Mouse (Mus musculus) heart, postnatal 10 days (tissue): ENCODE measurements around the gene Pole2. TPM values are rescaled to one million over a fixed set of nuclear protein-coding genes. Genes with fewer than 3 reads are reported as not detected.
"Not testable (repeated sequence)": the region's sequence is repeated elsewhere in the genome, so short reads cannot be mapped to it uniquely, and the experiment has no call there.

Experiments
- DNase-seq, 2 experiments: peaks; one replicate each; pipeline ENCODE4 v3.0.0; 2021
- intact Hi-C: fragments of 180-260 bp; cut with DNase I; formaldehyde crosslinking; loops from one replicate; pipeline ENCODE4 v1.15.1; 2025
- total RNA-seq, 2 experiments: library from RNA; stranded (reverse); gene quantifications; 2 replicates each; pipeline ENCODE4 v1.2.3; 2021

The Pole2 gene
- total RNA-seq, 2 experiments from 2014 or later: 3.0 to 5.2 TPM

GRCm38 (mm10) chr12:69183583-69184308 lies 44.2 kb downstream of the Pole2 start, which contains the start of the genes Rpl36al and Mgat2:
Rpl36al (minus strand) TSS chr12:69184083.
Mgat2 (plus strand) TSS chr12:69184157.
- intact Hi-C loops: no loop called here
- peak; percentile 99 for DNase-seq

- no peak for DNase-seq
- intact Hi-C loops: no loop called here
Observed at GRCm38 (mm10) chr12:69181800-69182199, 46.2 kb downstream of the Pole2 start.

DNA sequence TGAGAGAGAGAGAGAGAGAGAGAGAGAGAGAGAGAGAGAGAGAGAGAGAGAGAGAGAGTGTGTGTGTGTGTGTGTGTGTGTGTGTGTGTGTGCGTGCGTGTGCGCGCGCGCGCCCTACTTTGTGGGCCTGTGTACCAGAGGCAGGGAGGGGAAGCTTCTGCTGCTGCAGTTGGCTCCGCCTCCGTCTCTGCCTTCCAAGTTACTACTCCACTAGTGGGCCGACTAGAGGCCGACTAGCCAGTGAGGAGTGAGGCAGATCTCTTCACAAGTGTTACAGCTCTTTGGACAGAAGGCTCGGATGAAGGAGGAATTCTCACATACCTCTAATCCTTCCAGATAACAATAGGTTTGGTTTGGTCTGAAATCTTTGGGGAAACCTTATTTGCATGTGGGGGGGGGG lies 48.6 kb downstream of the Pole2 start:
- intact Hi-C loops: no loop called here

DNA sequence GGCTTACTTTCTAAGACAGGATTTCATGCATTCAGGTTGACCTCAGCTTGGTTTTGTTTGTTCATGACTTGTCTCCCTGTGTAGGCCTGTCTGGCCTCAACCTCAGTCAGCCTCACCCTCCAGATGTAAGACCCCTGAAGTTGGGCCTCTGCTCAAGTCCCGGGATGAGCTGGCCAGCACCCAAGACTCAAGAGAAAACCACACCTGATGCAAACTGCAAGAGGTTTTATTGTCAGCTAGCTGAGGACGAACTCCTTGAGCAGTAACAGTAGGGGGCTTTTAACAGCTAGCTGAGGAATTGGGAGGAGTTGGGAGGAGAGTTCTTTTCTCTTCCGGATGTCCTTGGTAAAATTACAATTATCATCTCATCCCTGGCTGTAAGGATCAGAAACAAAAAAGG lies 50.5 kb downstream of the Pole2 start:
- intact Hi-C loops: no loop called here
- DNase-seq: no peak

More for the DNA sequence above, 48.6 kb downstream of the Pole2 start:
- DNase-seq: no peak

DNA sequence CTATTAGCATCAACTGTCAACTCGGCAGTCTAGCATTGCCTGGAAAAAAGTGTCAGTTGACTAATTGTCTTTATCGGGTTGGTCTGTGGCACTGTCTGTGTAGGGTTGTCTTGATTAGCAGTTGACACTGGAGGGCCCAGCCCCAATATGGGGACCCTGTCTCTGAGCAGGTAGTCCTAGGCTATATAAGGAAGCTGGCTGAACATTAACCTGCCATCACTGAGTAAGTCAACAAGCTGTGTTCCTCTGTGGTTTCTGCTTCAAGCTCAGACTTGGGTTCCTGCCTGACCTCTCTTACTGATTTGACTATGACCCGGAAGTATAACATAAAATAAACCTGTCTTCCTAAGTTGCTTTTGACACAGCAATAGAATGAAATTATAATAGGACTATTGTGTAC lies 52.0 kb downstream of the Pole2 start:
- intact Hi-C loops: no loop called here
- no peak for DNase-seq

DNA sequence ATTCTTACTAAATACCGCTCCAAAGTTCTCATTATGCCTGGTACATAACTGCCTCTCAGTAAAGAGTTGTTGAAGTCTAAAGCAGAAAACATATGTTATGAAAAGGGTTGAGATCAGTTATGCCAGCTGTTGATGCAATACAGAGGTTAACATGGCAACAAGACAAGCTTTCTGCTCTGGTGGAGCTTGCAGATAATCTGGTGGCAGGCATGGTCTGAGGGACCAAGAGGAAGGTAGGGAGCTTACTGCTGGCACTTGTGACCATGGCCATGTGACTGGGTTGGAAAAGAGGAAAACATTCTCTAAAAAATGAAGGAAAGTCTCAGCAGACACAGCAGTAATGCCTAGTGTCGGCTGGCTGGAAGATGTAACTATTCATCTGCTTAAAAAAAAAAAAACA lies 56.7 kb downstream of the Pole2 start:
- DNase-seq: no peak
- intact Hi-C loops: no loop called here

- intact Hi-C loops: no loop called here
- DNase-seq: peak; percentile 92
Observed at GRCm38 (mm10) chr12:69168461-69169106, 59.4 kb downstream of the Pole2 start, which contains the start of gene Lrr1. Lrr1 (plus strand) TSS chr12:69168814.

DNA sequence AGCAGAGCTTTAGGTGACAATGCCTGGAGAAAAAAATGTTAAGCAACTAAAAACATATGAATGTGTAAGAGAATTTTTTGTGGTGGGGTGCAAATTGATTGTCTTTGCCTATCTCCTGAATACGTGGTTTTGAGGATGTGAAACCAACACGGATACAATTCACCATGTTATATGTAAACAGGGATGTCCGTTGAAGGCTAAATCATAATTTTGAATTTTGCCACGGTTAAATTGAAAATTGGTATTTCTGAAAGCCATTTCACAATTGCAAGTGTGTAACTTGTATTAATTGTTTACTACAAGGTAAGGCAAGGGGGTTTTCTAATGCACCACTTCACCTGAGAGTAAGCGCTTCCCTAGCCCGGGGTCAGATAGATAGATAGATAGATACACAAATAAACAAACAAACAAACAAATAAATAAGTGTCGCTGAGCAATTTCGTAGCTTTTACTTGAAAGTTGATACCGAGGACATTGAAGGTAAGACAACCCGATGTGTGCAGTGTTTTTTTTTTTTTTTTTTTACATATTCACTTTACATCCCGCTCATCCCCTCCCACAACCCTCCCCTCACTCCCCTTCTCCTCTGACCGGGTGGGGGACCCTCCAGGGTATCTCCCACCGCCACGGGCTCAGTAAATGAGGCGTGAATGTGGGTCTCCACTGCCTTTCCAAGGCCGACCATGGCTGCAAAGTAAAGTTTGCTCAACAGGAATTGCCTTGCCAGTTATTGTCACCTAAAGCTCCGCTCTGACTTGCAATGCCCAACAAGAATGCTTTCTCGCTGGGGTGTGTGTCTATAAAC lies 60.1 kb downstream of the Pole2 start:
- intact Hi-C loops: no loop called here
- no peak for DNase-seq

GRCm38 (mm10) chr12:69166861-69167581 lies 61.0 kb downstream of the Pole2 start:
- intact Hi-C loops, DNase-seq: not testable (repeated sequence)

DNA sequence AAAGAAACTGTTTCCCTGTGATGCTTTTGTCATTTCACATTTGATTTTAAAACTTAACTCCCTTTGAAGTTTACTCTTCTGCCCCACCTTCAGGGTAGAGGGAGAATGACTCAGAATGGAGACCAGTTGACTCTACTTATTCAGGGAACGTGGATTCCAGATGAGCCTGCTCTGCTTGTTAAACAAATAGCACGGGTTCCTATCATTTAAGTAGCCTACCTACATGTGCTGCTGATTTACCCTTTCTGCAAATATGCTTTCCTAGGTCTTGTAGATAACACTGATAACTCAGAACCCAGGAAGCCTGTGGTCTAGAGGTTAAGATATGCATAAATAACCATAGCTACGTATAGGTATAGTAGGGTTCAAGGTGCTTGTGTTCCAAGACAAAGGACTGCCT lies 63.1 kb downstream of the Pole2 start:
- intact Hi-C loops: no loop called here
- no peak for DNase-seq

GRCm38 (mm10) chr12:69163586-69163985 lies 64.4 kb downstream of the Pole2 start:
- intact Hi-C loops: not testable (repeated sequence)

GRCm38 (mm10) chr12:69160677-69161076 lies 67.3 kb downstream of the Pole2 start:
- intact Hi-C loops: not testable (repeated sequence)

More at GRCm38 (mm10) chr12:69163586-69163985, 64.4 kb downstream of the Pole2 start:
- DNase-seq: not testable (repeated sequence)

DNA sequence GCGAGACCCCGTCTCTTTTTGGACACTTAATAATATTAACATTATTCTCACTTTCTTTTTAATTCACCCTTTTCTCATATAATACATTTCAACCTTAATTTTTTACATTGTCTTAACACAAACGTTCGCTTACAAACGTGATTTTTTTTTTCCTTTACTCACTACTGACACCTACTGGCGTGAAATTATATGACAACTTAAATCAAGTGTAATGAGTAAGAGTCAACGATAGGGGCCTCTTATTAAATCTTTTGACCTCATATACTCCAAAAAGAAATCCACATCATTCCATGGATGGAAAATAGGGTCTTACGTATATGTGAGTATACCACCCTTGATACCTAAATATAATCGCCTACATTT lies 68.4 kb downstream of the Pole2 start:
- intact Hi-C loops: no loop called here
- DNase-seq: peak; percentile 40 to 58

More at GRCm38 (mm10) chr12:69160677-69161076, 67.3 kb downstream of the Pole2 start:
- DNase-seq: not testable (repeated sequence)

DNA sequence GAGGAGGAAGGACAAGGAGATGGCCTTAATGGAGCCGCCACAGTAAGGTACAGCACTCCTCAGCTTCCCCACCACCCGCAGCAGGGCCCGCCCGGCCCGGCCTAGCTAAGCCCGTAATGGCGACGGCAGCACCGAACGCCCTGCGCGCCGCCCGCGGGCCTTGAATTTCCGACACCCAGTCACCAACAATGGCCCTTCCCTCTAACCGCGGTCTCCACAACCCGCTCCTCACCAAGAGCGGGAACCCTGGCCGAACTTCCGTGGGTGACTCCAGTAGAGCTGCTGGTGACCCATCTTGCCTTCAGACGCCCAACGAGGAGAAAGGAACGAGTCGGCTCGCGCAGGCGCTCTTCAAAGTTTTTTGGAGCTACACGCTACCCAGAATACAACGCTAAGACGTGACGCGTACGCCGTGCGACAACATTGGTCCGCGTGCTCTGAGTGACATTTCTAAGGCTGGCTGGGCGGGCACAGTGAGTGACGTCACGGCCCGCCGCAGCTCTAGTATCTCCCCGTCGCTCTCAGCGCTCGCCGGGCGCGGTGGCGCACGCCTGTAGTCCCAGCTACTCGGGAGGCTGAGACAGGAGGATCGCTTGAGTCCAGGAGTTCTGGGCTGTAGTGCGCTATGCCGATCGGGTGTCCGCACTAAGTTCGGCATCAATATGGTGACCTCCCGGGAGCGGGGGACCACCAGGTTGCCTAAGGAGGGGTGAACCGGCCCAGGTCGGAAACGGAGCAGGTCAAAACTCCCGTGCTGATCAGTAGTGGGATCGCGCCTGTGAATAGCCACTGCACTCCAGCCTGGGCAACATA lies 69.0 kb downstream of the Pole2 start, which contains the start of gene Rps29:
Gene Rps29 (minus strand): TSS at position 422 of the 813 bp plus-strand sequence.
- DNase-seq: peak; percentile 98
- intact Hi-C loops: not testable (repeated sequence)

DNA sequence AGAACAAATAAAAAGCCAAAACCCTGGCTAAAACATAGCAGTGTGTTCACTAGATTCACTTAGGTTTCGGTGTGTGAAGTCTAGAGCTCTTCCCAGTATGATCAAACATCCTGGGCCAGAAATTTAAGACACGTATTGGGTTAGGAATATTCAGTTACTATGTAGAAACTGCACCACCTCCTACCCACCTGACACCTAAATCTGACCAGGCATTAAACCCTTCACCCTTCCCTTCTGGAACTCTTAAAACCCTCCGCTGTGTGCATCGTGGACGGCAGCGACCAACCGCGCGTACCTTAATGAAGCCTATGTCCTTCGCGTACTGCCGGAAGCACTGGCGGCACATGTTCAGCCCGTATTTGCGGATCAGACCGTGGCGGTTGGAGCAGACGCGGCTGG lies 69.6 kb downstream of the Pole2 start:
- intact Hi-C loops: no loop called here
- no peak for DNase-seq

GRCm38 (mm10) chr12:69157107-69157506 lies 70.9 kb downstream of the Pole2 start:
- intact Hi-C loops: no loop called here
- DNase-seq: no peak

DNA sequence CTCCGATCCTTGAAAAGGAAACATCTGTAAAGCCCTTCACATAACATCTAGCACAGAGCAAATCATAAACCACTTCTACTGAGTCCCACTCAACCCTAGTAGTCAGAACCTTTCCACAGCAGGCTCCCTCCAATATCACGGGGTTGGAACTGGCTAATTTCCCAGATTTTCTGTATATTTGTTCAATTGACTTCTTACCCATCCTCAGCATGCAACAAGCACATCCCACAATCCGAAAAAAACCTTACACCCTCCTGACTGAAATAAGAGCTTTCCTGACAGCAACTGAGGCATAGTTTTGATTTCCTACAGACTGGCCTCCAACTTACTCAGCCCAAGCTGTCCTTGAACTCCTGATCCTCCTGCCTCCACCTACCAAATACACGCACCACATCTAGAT lies 71.6 kb downstream of the Pole2 start:
- no peak for DNase-seq
- intact Hi-C loops: no loop called here

GRCm38 (mm10) chr12:69155923-69156322 lies 72.1 kb downstream of the Pole2 start:
- intact Hi-C loops: no loop called here
- DNase-seq: no peak
